Comparison of ENCODE assay signal across 11 mouse cellular contexts in the genomic region with DNA sequence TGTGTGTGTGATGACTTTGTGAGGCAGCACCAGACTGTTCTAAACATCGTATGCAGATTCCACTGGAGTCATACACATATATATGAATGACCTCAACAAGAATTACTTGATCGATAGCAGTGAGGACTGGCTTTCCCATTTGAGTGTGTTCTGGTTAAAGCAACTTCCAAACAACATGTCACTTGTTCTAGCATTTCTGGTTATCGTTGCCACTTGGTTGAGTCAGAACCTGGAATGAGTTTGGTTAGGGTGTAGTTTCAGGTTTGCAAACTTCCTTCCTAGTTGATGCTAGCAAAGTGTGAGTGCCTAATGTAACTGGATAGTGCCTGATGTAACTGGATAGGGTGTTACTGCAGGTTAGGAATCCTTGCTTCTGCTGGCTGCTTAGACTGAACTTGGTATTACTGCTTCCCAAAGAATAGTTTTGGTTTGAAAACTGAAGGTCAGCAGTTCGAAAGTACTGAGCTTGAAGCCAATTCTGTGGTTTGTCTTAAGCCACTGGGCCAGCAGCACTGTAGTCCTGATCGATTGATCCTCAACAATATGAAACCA.
DNase-seq lines count a peak whose midpoint lies in the region; ATAC-seq and TF ChIP-seq lines count a peak whose summit lies in the region.
"Had no signal": no experiment of that assay in that cellular context is flagged by ENCODE, and none has a peak within 500 bp of the region (broad histone marks: within the 10 kb centered on the region; RNA-seq: fewer than 3 reads in every experiment).

No protein-coding gene starts in this region.

- peak overlapping the region; percentile 88 for H3K27ac ChIP-seq in intestine, embryonic 14.5 days (ENCODE audit: low read depth)
- no peak overlapping the region for H3K27ac ChIP-seq in intestine, embryonic 15.5 days
- H3K27ac ChIP-seq in cortical plate, adult 2 months (ENCODE audit: insufficient read depth, low read length) = peak overlapping the region; percentile 55; the same call in 1 of the 2 replicates
- H3K27ac ChIP-seq in limb, embryonic 12.5 days = peak overlapping the region; percentile 50
- H3K27ac ChIP-seq: forebrain, embryonic 15.5 days had no signal

- H3K9ac ChIP-seq in intestine, embryonic 14.5 days (ENCODE audit: low read length) = no peak overlapping the region
- H3K9ac ChIP-seq in intestine, embryonic 15.5 days = no peak overlapping the region
- H3K9ac ChIP-seq in limb, embryonic 12.5 days (replicated peaks) = no peak overlapping the region
- H3K9ac ChIP-seq: forebrain, embryonic 15.5 days had no signal

- ATAC-seq in intestine, embryonic 14.5 days (replicated peaks; ENCODE audit: low FRiP score, low TSS enrichment, low read depth) = no peak
- no peak for ATAC-seq in intestine, embryonic 15.5 days
- ATAC-seq in limb, embryonic 12.5 days (ENCODE audit: insufficient number of reproducible peaks, insufficient read depth, low FRiP score, low TSS enrichment, low read depth) = no peak
- ATAC-seq: forebrain, embryonic 15.5 days had no signal

- no peak overlapping the region for H3K4me3 ChIP-seq in intestine, embryonic 14.5 days (ENCODE audit: low read depth, low read length)
- no peak overlapping the region for H3K4me3 ChIP-seq in intestine, embryonic 15.5 days (replicated peaks)
- no peak overlapping the region for H3K4me3 ChIP-seq in cortical plate, adult 2 months (ENCODE audit: insufficient read depth, low read length)
- no peak overlapping the region for H3K4me3 ChIP-seq in limb, embryonic 12.5 days (replicated peaks)
- H3K4me3 ChIP-seq: forebrain, embryonic 15.5 days had no signal

- H3K4me1 ChIP-seq in intestine, embryonic 14.5 days (replicated peaks; ENCODE audit: control insufficient read depth, insufficient read depth, low read length) = peaks cover 55% of the 10 kb centered on the region
- peaks cover 21% of the 10 kb centered on the region for H3K4me1 ChIP-seq in intestine, embryonic 15.5 days (replicated peaks)
- H3K4me1 ChIP-seq in cortical plate, adult 2 months (ENCODE audit: control insufficient read depth, insufficient read depth, low read length) = peaks cover 6% of the 10 kb centered on the region
- peaks cover 65% of the 10 kb centered on the region for H3K4me1 ChIP-seq in limb, embryonic 12.5 days (replicated peaks)

- H3K4me2 ChIP-seq in intestine, embryonic 14.5 days (ENCODE audit: low read length) = no peak overlapping the region
- H3K4me2 ChIP-seq in intestine, embryonic 15.5 days (replicated peaks) = no peak overlapping the region
- no peak overlapping the region for H3K4me2 ChIP-seq in limb, embryonic 12.5 days
- H3K4me2 ChIP-seq: forebrain, embryonic 15.5 days had no signal

- no peaks in the 10 kb centered on the region for H3K9me3 ChIP-seq in intestine, embryonic 14.5 days (ENCODE audit: control insufficient read depth, low read length)
- H3K9me3 ChIP-seq in intestine, embryonic 15.5 days = no peaks in the 10 kb centered on the region
- no peaks in the 10 kb centered on the region for H3K9me3 ChIP-seq in limb, embryonic 12.5 days
- H3K9me3 ChIP-seq: forebrain, embryonic 15.5 days had no signal

- no peak for DNase-seq in intestine, embryonic 14.5 days (ENCODE audit: low spot score)
- peak; percentile 71 for DNase-seq in 3T3-L1 (ENCODE audit: low read depth, low spot score)
- DNase-seq in right cerebral cortex, postnatal 36 days (ENCODE audit: low spot score in 2 of 2) = no peak
- DNase-seq in right cerebral cortex, adult 2 months (ENCODE audit: low spot score in 2 of 2) = no peak
- no peak for DNase-seq in cerebellum, adult 9-11 months
- DNase-seq: kidney, postnatal 14 days; retina, postnatal 1 day had no signal

- no peaks in the 10 kb centered on the region for H3K27me3 ChIP-seq in intestine, embryonic 14.5 days (replicated peaks; ENCODE audit: control insufficient read depth, insufficient read depth, low read length)
- H3K27me3 ChIP-seq in intestine, embryonic 15.5 days (replicated peaks) = no peaks in the 10 kb centered on the region
- no peaks in the 10 kb centered on the region for H3K27me3 ChIP-seq in limb, embryonic 12.5 days
- H3K27me3 ChIP-seq: forebrain, embryonic 15.5 days had no signal

- no peak for TF ChIP-seq POLR2A in cortical plate, adult 2 months (IDR thresholded peaks at IDR 0.05; ENCODE audit: extremely low read depth, insufficient read depth, low read length)

- TF ChIP-seq CTCF in cortical plate, adult 2 months (IDR thresholded peaks at IDR 0.05; ENCODE audit: extremely low read depth, insufficient read depth, low read length) = no peak

- no peaks in the 10 kb centered on the region for H3K36me3 ChIP-seq in intestine, embryonic 14.5 days (ENCODE audit: control insufficient read depth, insufficient read depth, low read length)
- no peaks in the 10 kb centered on the region for H3K36me3 ChIP-seq in intestine, embryonic 15.5 days
- no peaks in the 10 kb centered on the region for H3K36me3 ChIP-seq in limb, embryonic 12.5 days
- H3K36me3 ChIP-seq: forebrain, embryonic 15.5 days had no signal

- WGBS in intestine, embryonic 14.5 days = 65% methylated on average over 5 of the region's 5 CpGs
- WGBS in intestine, embryonic 15.5 days = 67% methylated on average over 5 of the region's 5 CpGs
- 76% methylated on average over 5 of the region's 5 CpGs for WGBS in limb, embryonic 12.5 days
